Mouse (Mus musculus) liver, postnatal 0 days (tissue): ENCODE measurements around the gene Fem1b. TPM values are rescaled to one million over a fixed set of nuclear protein-coding genes. Genes with fewer than 3 reads are reported as not detected.

Experiments used
- ATAC-seq: fragments of 200-750 bp; cut with Nextera tagmentation; 2 replicates; pipeline ENCODE4 v1.8.0; 2017; ENCODE audit warnings: mild to moderate bottlenecking, moderate library complexity
- DNase-seq: peaks from one replicate; pipeline ENCODE4 v3.0.0-alpha.2; 2016
- H3K27ac ChIP-seq: fragments of 300-500 bp; sonication (generic); 2 replicates; pipeline ENCODE4 v1.5.1; 2014; ENCODE audit warnings: antibody characterized with exemption, moderate library complexity, mild to moderate bottlenecking, low read depth
- H3K27me3 ChIP-seq: fragments of 300-500 bp; sonication (generic); 2 replicates; pipeline ENCODE4 v1.6.1; 2014; ENCODE audit warnings: low read length, control low read depth, mixed read lengths; ENCODE audit not compliant: insufficient read depth
- H3K36me3 ChIP-seq: fragments of 300-500 bp; sonication (generic); replicated peaks from 2 replicates; pipeline ENCODE4 v1.6.1; 2014; ENCODE audit warnings: mild to moderate bottlenecking, control low read depth, low read length, moderate library complexity, mixed read lengths; ENCODE audit not compliant: insufficient read depth
- H3K4me1 ChIP-seq: fragments of 300-500 bp; sonication (generic); 2 replicates; pipeline ENCODE4 v1.6.1; 2014; ENCODE audit warnings: antibody characterized with exemption, mild to moderate bottlenecking, control low read depth; ENCODE audit not compliant: insufficient read depth
- H3K4me2 ChIP-seq: fragments of 300-500 bp; sonication (generic); 2 replicates; pipeline ENCODE4 v1.6.1; 2014; ENCODE audit warnings: low read depth, mild to moderate bottlenecking, low read length, moderate library complexity, mixed read lengths
- H3K4me3 ChIP-seq: fragments of 300-500 bp; sonication (generic); 2 replicates; pipeline ENCODE4 v1.5.1; 2014; ENCODE audit warnings: low read depth, low read length
- H3K9ac ChIP-seq: fragments of 300-500 bp; sonication (generic); replicated peaks from 2 replicates; pipeline ENCODE4 v1.6.1; 2014; ENCODE audit warnings: mild to moderate bottlenecking, moderate library complexity
- H3K9me3 ChIP-seq: fragments of 300-500 bp; sonication (generic); 2 replicates; pipeline ENCODE4 v1.6.1; 2016; ENCODE audit warnings: mild to moderate bottlenecking, control low read depth, low read length, mixed read lengths
- CTCF ChIP-seq: sonication (generic); IDR thresholded peaks from 2 replicates; pipeline ENCODE4 v1.5.1; 2016; ENCODE audit warnings: antibody characterized with exemption, low read depth
- EP300 ChIP-seq: IDR thresholded peaks from 2 replicates; pipeline ENCODE4 v1.6.1; 2016; ENCODE audit warnings: antibody characterized with exemption, low read depth, mild to moderate bottlenecking
- WGBS: fragments of 180-500 bp; shearing (Covaris S2); extraction: QIAGEN DNeasy Blood & Tissue Kit; methylation state at CpG from one replicate; pipeline ENCODE4 v1.1.7; 2014; ENCODE audit not compliant: insufficient replicate concordance; 5-methylcytosine and 5-hydroxymethylcytosine counted together
- polyA plus RNA-seq: library from polyadenylated mRNA; unstranded; fragments of >200 nt; fragmentation: Nextera tagmentation; extraction: Ambion mirVana; gene quantifications from 2 replicates; pipeline ENCODE4 v1.2.1, GENCODE M21; 2015

Fem1b gene
- polyA plus RNA-seq, 1 experiment from 2014 or later: 3.8 TPM

DNA sequence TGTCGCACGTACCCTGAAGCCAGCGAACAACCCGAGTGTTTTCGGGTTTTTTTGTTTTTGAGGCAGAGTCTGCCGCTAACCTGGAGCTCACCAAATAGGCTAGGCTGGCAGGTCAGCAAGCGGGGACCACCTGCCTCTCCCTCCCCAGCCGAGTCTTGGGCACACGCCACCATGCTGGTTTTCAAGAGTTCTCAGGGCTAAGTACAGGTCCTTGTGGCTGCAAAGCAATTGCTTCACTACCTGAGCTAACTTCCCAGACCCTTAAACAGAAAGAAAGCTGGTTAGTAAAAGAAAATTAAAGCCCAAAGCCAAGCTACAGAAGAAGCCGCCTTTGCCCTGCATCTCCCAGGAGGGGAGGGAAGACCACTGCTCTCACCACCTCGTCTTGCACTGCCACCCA lies 61.4 kb downstream of the Fem1b start:
- Histone ChIP-seq H3K36me3 (no peaks in the 10 kb centered on the region), H3K9me3 (no peaks in the 10 kb centered on the region), H3K4me3 (no peak overlapping the region), H3K9ac (no peak overlapping the region), H3K4me2 (no peak overlapping the region), H3K4me1 (no peaks in the 10 kb centered on the region), H3K27me3 (no peaks in the 10 kb centered on the region), H3K27ac (no peak overlapping the region)
- no peak for ATAC-seq
- TF ChIP-seq EP300: no peak
- TF ChIP-seq CTCF: no peak
- 78% methylated on average over 11 of the region's 11 CpGs for WGBS
- DNase-seq: no peak

- DNase-seq (no peak), ATAC-seq (no peak)
- Histone ChIP-seq H3K9ac (no peak overlapping the region), H3K4me3 (no peak overlapping the region), H3K36me3 (no peaks in the 10 kb centered on the region), H3K9me3 (no peaks in the 10 kb centered on the region), H3K4me2 (no peak overlapping the region), H3K27me3 (no peaks in the 10 kb centered on the region), H3K4me1 (no peaks in the 10 kb centered on the region), H3K27ac (no peak overlapping the region)
- TF ChIP-seq CTCF (no peak), EP300 (no peak)
- 66% methylated on average over 6 of the region's 6 CpGs for WGBS
Observed at GRCm38 (mm10) chr9:62749666-62750065, 62.1 kb downstream of the Fem1b start.

GRCm38 (mm10) chr9:62746646-62747045 lies 65.1 kb downstream of the Fem1b start:
- no peak for ATAC-seq
- no peak for DNase-seq
- H3K4me2 ChIP-seq: no peak overlapping the region
- no peak overlapping the region for H3K9ac ChIP-seq
- no peaks in the 10 kb centered on the region for H3K27me3 ChIP-seq
- H3K27ac ChIP-seq: no peak overlapping the region
- no peak overlapping the region for H3K4me3 ChIP-seq
- WGBS: 68% methylated on average over 6 of the region's 6 CpGs
- H3K36me3 ChIP-seq: no peaks in the 10 kb centered on the region
- no peak for TF ChIP-seq CTCF
- no peak for TF ChIP-seq EP300
- H3K9me3 ChIP-seq: no peaks in the 10 kb centered on the region
- H3K4me1 ChIP-seq: no peaks in the 10 kb centered on the region

GRCm38 (mm10) chr9:62744558-62745275 lies 67.0 kb downstream of the Fem1b start:
- TF ChIP-seq CTCF (peak; percentile 84), EP300 (no peak)
- Histone ChIP-seq H3K9me3 (no peaks in the 10 kb centered on the region), H3K9ac (no peak overlapping the region), H3K4me1 (no peaks in the 10 kb centered on the region), H3K36me3 (no peaks in the 10 kb centered on the region), H3K27me3 (no peaks in the 10 kb centered on the region), H3K27ac (no peak overlapping the region), H3K4me3 (no peak overlapping the region), H3K4me2 (no peak overlapping the region)
- DNase-seq (peak; percentile 71), ATAC-seq (no peak)
- WGBS: 52% methylated on average over 7 of the region's 7 CpGs

Other genes starting within 250 kb of the Fem1b start
- gene Itga11, start 134.1 kb downstream of the Fem1b start, polyA plus RNA-seq: 0.05 and 0.07 TPM in 2 replicates
- gene Cln6, start 26.9 kb upstream of the Fem1b start, polyA plus RNA-seq: 9.9 and 10.6 TPM in 2 replicates
- gene Calml4, start 46.1 kb upstream of the Fem1b start, polyA plus RNA-seq: 16.4 and 17.5 TPM in 2 replicates
- gene Pias1, start 176.0 kb upstream of the Fem1b start, polyA plus RNA-seq: 19.5 and 20.9 TPM in 2 replicates